Mouse (Mus musculus): Measurements from ENCODE around the gene Klhl25. TPM values are rescaled to one million over a fixed set of nuclear protein-coding genes. Genes with fewer than 3 reads are reported as not detected.
"Not testable (repeated sequence)": the region's sequence is repeated elsewhere in the genome, so short reads cannot be mapped to it uniquely, and the experiment has no call there.

Klhl25 gene
- polyA plus RNA-seq, 1 experiment from 2014 or later: 29.0 TPM

DNA sequence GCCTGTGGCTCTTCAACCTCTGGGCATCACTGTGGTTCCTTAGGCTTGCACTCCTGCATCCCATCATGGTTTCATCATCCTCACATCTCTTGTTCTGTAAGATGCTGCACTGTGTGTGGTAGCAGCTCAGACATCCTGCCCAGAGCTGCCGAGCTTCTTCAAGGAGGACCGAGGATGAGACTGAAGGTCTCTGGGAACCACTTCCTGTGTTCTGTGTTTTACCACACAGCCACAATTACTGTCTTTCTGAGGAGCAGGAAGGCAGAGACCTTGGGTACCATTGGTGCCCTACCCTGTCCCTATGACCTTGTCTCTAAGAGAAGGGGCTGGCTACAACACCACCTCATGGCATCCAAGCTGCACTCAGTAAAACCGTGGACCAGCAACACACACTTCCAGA, 67.4 kb downstream of the Klhl25 start:
- WGBS: 82% methylated on average over 3 of the region's 3 CpGs
- H3K4me3 ChIP-seq; H3K27ac ChIP-seq (replicated peaks); H3K36me3 ChIP-seq; H3K9ac ChIP-seq; H3K27me3 ChIP-seq; H3K4me1 ChIP-seq (replicated peaks); H3K4me2 ChIP-seq; ATAC-seq (ENCODE audit: low read depth); H3K9me3 ChIP-seq: not testable (repeated sequence)

DNA sequence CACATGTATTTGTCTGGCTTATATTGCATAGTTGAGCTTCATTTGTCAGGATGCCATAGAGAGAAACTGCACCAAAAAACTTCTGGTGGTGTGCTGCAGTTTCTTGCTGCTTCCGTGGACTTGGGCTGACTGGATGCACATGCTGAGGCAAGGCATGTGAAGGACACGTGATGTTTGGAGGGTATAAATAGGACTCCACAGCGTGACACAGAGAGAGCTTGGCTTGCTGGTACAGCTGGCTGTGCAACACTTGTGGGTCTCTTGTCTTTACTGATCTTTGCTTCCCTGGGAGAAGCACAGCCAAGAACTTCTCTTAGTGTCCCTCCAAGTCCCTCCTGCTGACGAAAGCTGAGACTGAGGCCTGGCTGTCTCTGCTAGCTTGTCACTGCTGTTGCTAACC, 69.6 kb downstream of the Klhl25 start:
- WGBS: 75% methylated on average over 4 of the region's 4 CpGs
- Histone ChIP-seq H3K9ac (no peak overlapping the region), H3K4me1 (replicated peaks) (peaks cover 3% of the 10 kb centered on the region; the same call in 1 of the 2 replicates), H3K27me3 (no peaks in the 10 kb centered on the region), H3K36me3 (no peaks in the 10 kb centered on the region), H3K4me2 (no peak overlapping the region), H3K27ac (replicated peaks) (no peak overlapping the region), H3K9me3 (no peaks in the 10 kb centered on the region), H3K4me3 (no peak overlapping the region)
- no peak for ATAC-seq (ENCODE audit: low read depth)

DNA sequence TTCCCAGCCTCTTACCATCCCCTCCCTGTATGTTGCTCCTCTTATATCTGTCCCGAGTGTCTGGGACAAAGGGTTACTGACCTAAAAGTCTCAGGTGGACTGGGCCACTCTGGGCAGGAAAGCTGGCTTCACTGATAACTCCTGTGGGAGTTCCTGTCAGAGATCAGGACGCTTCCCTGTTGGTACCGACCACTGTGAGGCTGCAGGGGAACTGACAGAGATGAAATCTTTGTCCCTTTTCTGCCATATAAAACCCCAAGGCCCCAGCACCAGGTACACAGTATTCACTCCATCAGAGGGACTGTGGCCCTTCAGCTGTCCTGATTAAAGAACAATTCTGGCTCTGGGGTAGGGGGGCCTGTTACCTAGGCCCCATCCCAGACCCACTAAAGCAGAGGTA, 71.6 kb downstream of the Klhl25 start:
- H3K27me3 ChIP-seq; H3K27ac ChIP-seq (replicated peaks); H3K9ac ChIP-seq; H3K4me2 ChIP-seq; H3K36me3 ChIP-seq; H3K4me3 ChIP-seq; H3K4me1 ChIP-seq (replicated peaks); ATAC-seq (ENCODE audit: low read depth); H3K9me3 ChIP-seq: not testable (repeated sequence)
- WGBS: 77% methylated on average over 3 of the region's 3 CpGs

Measured in neural tube, embryonic 13.5 days (tissue).